In genomic region chr11:121203859-121204160, GRCm38 (mm10) we compare ENCODE assay signal across 8 mouse cellular contexts. TPM values are rescaled to one million over a fixed set of nuclear protein-coding genes. Genes with fewer than 3 reads are reported as not detected.
DNase-seq lines count a peak whose midpoint lies in the region; ATAC-seq and TF ChIP-seq lines count a peak whose summit lies in the region.

No protein-coding gene starts in this region.

- H3K4me1 ChIP-seq in heart, embryonic 13.5 days, result peaks cover 21% of the 10 kb centered on the region
- no peaks in the 10 kb centered on the region for H3K4me1 ChIP-seq in ES-Bruce4 (ENCODE audit: control insufficient read depth, insufficient read depth, low read length)
- H3K4me1 ChIP-seq in forebrain, embryonic 15.5 days, result peaks cover 16% of the 10 kb centered on the region
- peaks cover 17% of the 10 kb centered on the region for H3K4me1 ChIP-seq in liver, embryonic 16.5 days (ENCODE audit: control insufficient read depth, low read depth, low read length)

- peak overlapping the region; percentile 86 for H3K4me3 ChIP-seq in heart, embryonic 13.5 days
- H3K4me3 ChIP-seq in ES-Bruce4 (ENCODE audit: low read depth, low read length), result peak overlapping the region; percentile 22
- peak overlapping the region; percentile 77 for H3K4me3 ChIP-seq in forebrain, embryonic 15.5 days
- peak overlapping the region; percentile 86 for H3K4me3 ChIP-seq in liver, embryonic 16.5 days (ENCODE audit: low read depth, low read length)

- peak overlapping the region; percentile 90; the same call in 1 of the 2 replicates for H3K27ac ChIP-seq in heart, embryonic 13.5 days (replicated peaks)
- no peak overlapping the region for H3K27ac ChIP-seq in ES-Bruce4 (ENCODE audit: insufficient read depth, low read length)
- peak overlapping the region; percentile 90 for H3K27ac ChIP-seq in forebrain, embryonic 15.5 days (replicated peaks)
- H3K27ac ChIP-seq in liver, embryonic 16.5 days (ENCODE audit: low read length), result no peak overlapping the region

- H3K4me2 ChIP-seq in heart, embryonic 13.5 days, result peak overlapping the region; percentile 87
- H3K4me2 ChIP-seq in forebrain, embryonic 15.5 days (replicated peaks), result peak overlapping the region; percentile 82
- H3K4me2 ChIP-seq in liver, embryonic 16.5 days (ENCODE audit: low read depth, low read length), result peak overlapping the region; percentile 88

- no peaks in the 10 kb centered on the region for H3K9me3 ChIP-seq in heart, embryonic 13.5 days
- H3K9me3 ChIP-seq in ES-Bruce4 (replicated peaks; ENCODE audit: control insufficient read depth, insufficient read depth, low read length, poor library complexity, severe bottlenecking), result no peaks in the 10 kb centered on the region
- H3K9me3 ChIP-seq in forebrain, embryonic 15.5 days, result no peaks in the 10 kb centered on the region
- H3K9me3 ChIP-seq in liver, embryonic 16.5 days (replicated peaks; ENCODE audit: control insufficient read depth, low read length), result no peaks in the 10 kb centered on the region

- 3% methylated on average over 5 of the region's 5 CpGs for WGBS in heart, embryonic 13.5 days
- WGBS in forebrain, embryonic 15.5 days, result under 1% methylated on average over 5 of the region's 5 CpGs
- WGBS in liver, embryonic 16.5 days (ENCODE audit: insufficient replicate concordance), result 0% methylated on average over 5 of the region's 5 CpGs

- H3K27me3 ChIP-seq in heart, embryonic 13.5 days (replicated peaks), result no peaks in the 10 kb centered on the region
- H3K27me3 ChIP-seq in ES-Bruce4 (ENCODE audit: control insufficient read depth, insufficient read depth, low read length, poor library complexity, severe bottlenecking), result no peaks in the 10 kb centered on the region
- no peaks in the 10 kb centered on the region for H3K27me3 ChIP-seq in forebrain, embryonic 15.5 days
- no peaks in the 10 kb centered on the region for H3K27me3 ChIP-seq in liver, embryonic 16.5 days (ENCODE audit: control insufficient read depth, insufficient read depth, low read depth, low read length)

- no peak for TF ChIP-seq EP300 in ES-Bruce4 (IDR thresholded peaks at IDR 0.05; ENCODE audit: insufficient read depth, low read depth, low read length)

- ATAC-seq in heart, embryonic 13.5 days (ENCODE audit: extremely low read depth, insufficient number of reproducible peaks, low FRiP score, low TSS enrichment), result no peak
- ATAC-seq in forebrain, embryonic 15.5 days (replicated peaks), result no peak
- no peak for ATAC-seq in liver, embryonic 16.5 days (ENCODE audit: low read depth)
- no peak for ATAC-seq in cerebellum, adult (ENCODE audit: insufficient number of reproducible peaks, low FRiP score, low TSS enrichment)

- TF ChIP-seq CTCF in ES-Bruce4 (IDR thresholded peaks at IDR 0.05; ENCODE audit: low read depth, low read length), result no peak

- peak overlapping the region; percentile 91 for H3K9ac ChIP-seq in heart, embryonic 13.5 days
- H3K9ac ChIP-seq in ES-Bruce4 (ENCODE audit: low read depth, poor library complexity, severe bottlenecking), result no peak overlapping the region
- H3K9ac ChIP-seq in forebrain, embryonic 15.5 days (replicated peaks), result peak overlapping the region; percentile 22; the same call in 1 of the 2 replicates
- peak overlapping the region; percentile 7; the same call in 1 of the 2 replicates for H3K9ac ChIP-seq in liver, embryonic 16.5 days (ENCODE audit: low read depth, low read length)

- intact Hi-C loops in heart, postnatal 36 days (cut with DNase I), result loop anchor here (2.0 kb wide), 1 partner anchor 187 kb away; no protein-coding TSS in a partner anchor
- intact Hi-C loops in gastrocnemius, postnatal 36 days (cut with DNase I), result loop anchor here (5.0 kb wide), 4 partner anchors 57 to 312 kb away; partner anchors contain the start of gene Tex19.1

- H3K36me3 ChIP-seq in heart, embryonic 13.5 days, result peaks cover 11% of the 10 kb centered on the region
- no peaks in the 10 kb centered on the region for H3K36me3 ChIP-seq in ES-Bruce4 (ENCODE audit: control insufficient read depth, insufficient read depth, low read length, poor library complexity, severe bottlenecking)
- H3K36me3 ChIP-seq in forebrain, embryonic 15.5 days, result peaks cover 9% of the 10 kb centered on the region; the same call in 1 of the 2 replicates
- no peaks in the 10 kb centered on the region for H3K36me3 ChIP-seq in liver, embryonic 16.5 days (ENCODE audit: control insufficient read depth, insufficient read depth)

- no peak for DNase-seq in heart, postnatal 36 days
- no peak for DNase-seq in gastrocnemius, postnatal 36 days
- no peak for DNase-seq in kidney, postnatal 25 days

- no peak for TF ChIP-seq POLR2A in ES-Bruce4 (IDR thresholded peaks at IDR 0.05; ENCODE audit: insufficient read depth, low read length)

RNA-seq across cellular contexts. Expression of gene Hexdc, which starts 0.4 kb away (rescaled TPM):
- 7.6 and 8.4 TPM in 2 replicates for polyA plus RNA-seq in heart, embryonic 13.5 days (2015; fragmentation: Nextera tagmentation; extraction: Ambion mirVana)
- total RNA-seq in heart, postnatal 36 days (2021), result 10 to 100 TPM in 1 of 2 experiments, 1 to 10 TPM in 1; 9.2 to 10.5 TPM
- 7.0 and 8.2 TPM in 2 replicates for polyA plus RNA-seq in ES-Bruce4 (2011; ENCODE audit: insufficient read depth, insufficient read length, low read depth, missing spikeins)
- 14.3 and 17.1 TPM in 2 replicates for polyA plus RNA-seq in forebrain, embryonic 15.5 days (2015; fragmentation: Nextera tagmentation; extraction: Ambion mirVana)
- 2.9 and 3.1 TPM in 2 replicates for polyA plus RNA-seq in liver, embryonic 16.5 days (2015; fragmentation: Nextera tagmentation; extraction: Ambion mirVana)
- total RNA-seq in gastrocnemius, postnatal 36 days (2021), result 1 to 10 TPM; 6.8 to 7.5 TPM

RNA-seq across cellular contexts. Expression of gene Ogfod3, which starts 0.7 kb away (rescaled TPM):
- polyA plus RNA-seq in heart, embryonic 13.5 days (2015; fragmentation: Nextera tagmentation; extraction: Ambion mirVana), result 28.4 and 34.6 TPM in 2 replicates
- total RNA-seq in heart, postnatal 36 days (2021), result 10 to 100 TPM; 14.7 to 19.1 TPM
- 8.5 and 8.8 TPM in 2 replicates for polyA plus RNA-seq in ES-Bruce4 (2011; ENCODE audit: insufficient read depth, insufficient read length, low read depth, missing spikeins)
- 14.4 and 16.7 TPM in 2 replicates for polyA plus RNA-seq in forebrain, embryonic 15.5 days (2015; fragmentation: Nextera tagmentation; extraction: Ambion mirVana)
- polyA plus RNA-seq in liver, embryonic 16.5 days (2015; fragmentation: Nextera tagmentation; extraction: Ambion mirVana), result 15.4 and 15.5 TPM in 2 replicates
- total RNA-seq in gastrocnemius, postnatal 36 days (2021), result 10 to 100 TPM; 11.0 to 12.0 TPM

RNA-seq across cellular contexts. Expression of gene Cybc1, which starts 25.3 kb away (rescaled TPM):
- polyA plus RNA-seq in heart, embryonic 13.5 days (2015; fragmentation: Nextera tagmentation; extraction: Ambion mirVana), result 21.5 and 21.6 TPM in 2 replicates
- total RNA-seq in heart, postnatal 36 days (2021), result 10 to 100 TPM in 1 of 2 experiments, 1 to 10 TPM in 1; 7.5 to 10.9 TPM
- polyA plus RNA-seq in ES-Bruce4 (2011; ENCODE audit: insufficient read depth, insufficient read length, low read depth, missing spikeins), result 14.7 and 15.9 TPM in 2 replicates
- polyA plus RNA-seq in forebrain, embryonic 15.5 days (2015; fragmentation: Nextera tagmentation; extraction: Ambion mirVana), result 40.4 and 44.3 TPM in 2 replicates
- polyA plus RNA-seq in liver, embryonic 16.5 days (2015; fragmentation: Nextera tagmentation; extraction: Ambion mirVana), result 20.2 and 21.1 TPM in 2 replicates
- 1 to 10 TPM; 2.5 to 2.7 TPM for total RNA-seq in gastrocnemius, postnatal 36 days (2021)

RNA-seq across cellular contexts. Expression of gene Narf, which starts 33.2 kb away (rescaled TPM):
- polyA plus RNA-seq in heart, embryonic 13.5 days (2015; fragmentation: Nextera tagmentation; extraction: Ambion mirVana), result 46.1 and 52.9 TPM in 2 replicates
- 100 to 1,000 TPM in 1 of 2 experiments, 10 to 100 TPM in 1; 97.1 to 105 TPM for total RNA-seq in heart, postnatal 36 days (2021)
- 16.0 and 20.3 TPM in 2 replicates for polyA plus RNA-seq in ES-Bruce4 (2011; ENCODE audit: insufficient read depth, insufficient read length, low read depth, missing spikeins)
- polyA plus RNA-seq in forebrain, embryonic 15.5 days (2015; fragmentation: Nextera tagmentation; extraction: Ambion mirVana), result 86.4 and 106 TPM in 2 replicates
- 118 and 119 TPM in 2 replicates for polyA plus RNA-seq in liver, embryonic 16.5 days (2015; fragmentation: Nextera tagmentation; extraction: Ambion mirVana)
- total RNA-seq in gastrocnemius, postnatal 36 days (2021), result 100 to 1,000 TPM in 1 of 2 experiments, 10 to 100 TPM in 1; 94.7 to 102 TPM

RNA-seq across cellular contexts. Expression of gene Uts2r, which starts 43.7 kb away (rescaled TPM):
- polyA plus RNA-seq in heart, embryonic 13.5 days (2015; fragmentation: Nextera tagmentation; extraction: Ambion mirVana), result not detected in 2 replicates
- total RNA-seq in heart, postnatal 36 days (2021), result under 1 TPM; 0.44 to 0.54 TPM
- not detected in 2 replicates for polyA plus RNA-seq in ES-Bruce4 (2011; ENCODE audit: insufficient read depth, insufficient read length, low read depth, missing spikeins)
- 0.18 TPM in 1 of 2 replicates, not detected in the other for polyA plus RNA-seq in forebrain, embryonic 15.5 days (2015; fragmentation: Nextera tagmentation; extraction: Ambion mirVana)
- 0.14 TPM in 1 of 2 replicates, not detected in the other for polyA plus RNA-seq in liver, embryonic 16.5 days (2015; fragmentation: Nextera tagmentation; extraction: Ambion mirVana)
- total RNA-seq in gastrocnemius, postnatal 36 days (2021), result 1 to 10 TPM; 1.4 to 1.5 TPM

Comparison
In these comparisons a context has a peak if more than half of its experiments do, and no peak if none do; other contexts are left out.
1. H3K27ac ChIP-seq: peak in heart, embryonic 13.5 days (single experiment) and forebrain, embryonic 15.5 days (single experiment); none in ES-Bruce4 (single experiment) and liver, embryonic 16.5 days (single experiment).
2. H3K4me3 ChIP-seq: peak in every context shown above with its lines; median percentile 86 in heart, embryonic 13.5 days; 86 in liver, embryonic 16.5 days; 77 in forebrain, embryonic 15.5 days; 22 in ES-Bruce4.
3. Peak in every context shown above with its lines, with median percentiles within 50 percentile points of each other: H3K4me2 ChIP-seq.